Mouse (Mus musculus) hindbrain, embryonic 14.5 days (tissue): Measurements from ENCODE around the gene Lzts2. TPM values are rescaled to one million over a fixed set of nuclear protein-coding genes. Genes with fewer than 3 reads are reported as not detected.

Source experiments
- ATAC-seq: fragments of 200-750 bp; cut with Nextera tagmentation; 2 replicates; pipeline ENCODE4 v1.8.0; 2017; ENCODE audit warnings: moderate number of reproducible peaks, mild to moderate bottlenecking, moderate TSS enrichment, moderate library complexity; ENCODE audit not compliant: low FRiP score
- DNase-seq: peaks from one replicate; pipeline ENCODE4 v3.0.0-alpha.2; 2015; ENCODE audit warnings: low spot score
- H3K27ac ChIP-seq: fragments of 300-500 bp; sonication (generic); 2 replicates; pipeline ENCODE4 v1.5.1; 2014; ENCODE audit warnings: mild to moderate bottlenecking, moderate library complexity
- H3K27me3 ChIP-seq: fragments of 300-500 bp; sonication (generic); 2 replicates; pipeline ENCODE4 v1.6.1; 2014; ENCODE audit warnings: mild to moderate bottlenecking, low read length, mixed read lengths; ENCODE audit not compliant: control insufficient read depth, insufficient read depth
- H3K36me3 ChIP-seq: fragments of 300-500 bp; sonication (generic); replicated peaks from 2 replicates; pipeline ENCODE4 v1.6.1; 2014; ENCODE audit not compliant: control insufficient read depth, insufficient read depth
- H3K4me1 ChIP-seq: fragments of 300-500 bp; sonication (generic); replicated peaks from 2 replicates; pipeline ENCODE4 v1.6.1; 2014; ENCODE audit warnings: antibody characterized with exemption, low read length, mixed read lengths; ENCODE audit not compliant: control insufficient read depth, insufficient read depth
- H3K4me2 ChIP-seq: fragments of 300-500 bp; sonication (generic); replicated peaks from 2 replicates; pipeline ENCODE4 v1.6.1; 2014; ENCODE audit warnings: mild to moderate bottlenecking, moderate library complexity
- H3K4me3 ChIP-seq: fragments of 300-500 bp; sonication (generic); replicated peaks from 2 replicates; pipeline ENCODE4 v1.5.1; 2014; ENCODE audit warnings: mild to moderate bottlenecking, low read length
- H3K9ac ChIP-seq: fragments of 300-500 bp; sonication (generic); 2 replicates; pipeline ENCODE4 v1.6.1; 2014
- H3K9me3 ChIP-seq: fragments of 300-500 bp; sonication (generic); 2 replicates; pipeline ENCODE4 v1.6.1; 2016; ENCODE audit warnings: low read length; ENCODE audit not compliant: control insufficient read depth
- WGBS: fragments of 180-500 bp; shearing (Covaris S2); extraction: QIAGEN DNeasy Blood & Tissue Kit; methylation state at CpG from one replicate; pipeline ENCODE4 v1.1.7; 2014; 5-methylcytosine and 5-hydroxymethylcytosine counted together
- polyA plus RNA-seq: library from polyadenylated mRNA; unstranded; fragments of >200 nt; fragmentation: Nextera tagmentation; extraction: Ambion mirVana; gene quantifications from 2 replicates; pipeline ENCODE4 v1.2.1, GENCODE M21; 2014

Lzts2 gene
- polyA plus RNA-seq, result 18.8 and 20.1 TPM in 2 replicates

- H3K27me3 ChIP-seq, result no peaks in the 10 kb centered on the region
- peak within 1 kb of the TSS; percentile 29 for H3K4me3 ChIP-seq
- WGBS, result 17% methylated on average over 10 of the region's 10 CpGs
- DNase-seq (no peak), ATAC-seq (no peak)
- peak within 1 kb of the TSS; percentile 74 for H3K4me2 ChIP-seq
- peaks cover 22% of the 10 kb centered on the region for H3K36me3 ChIP-seq
- H3K27ac ChIP-seq, result no peak within 1 kb of the TSS
- peaks cover 28% of the 10 kb centered on the region for H3K4me1 ChIP-seq
- peak within 1 kb of the TSS; percentile 48; the same call in 1 of the 2 replicates for H3K9ac ChIP-seq
- no peaks in the 10 kb centered on the region for H3K9me3 ChIP-seq
Observed at GRCm38 (mm10) chr19:45014335-45014971, at the start of gene Lzts2. Lzts2 (plus strand) TSS chr19:45014414.

DNA sequence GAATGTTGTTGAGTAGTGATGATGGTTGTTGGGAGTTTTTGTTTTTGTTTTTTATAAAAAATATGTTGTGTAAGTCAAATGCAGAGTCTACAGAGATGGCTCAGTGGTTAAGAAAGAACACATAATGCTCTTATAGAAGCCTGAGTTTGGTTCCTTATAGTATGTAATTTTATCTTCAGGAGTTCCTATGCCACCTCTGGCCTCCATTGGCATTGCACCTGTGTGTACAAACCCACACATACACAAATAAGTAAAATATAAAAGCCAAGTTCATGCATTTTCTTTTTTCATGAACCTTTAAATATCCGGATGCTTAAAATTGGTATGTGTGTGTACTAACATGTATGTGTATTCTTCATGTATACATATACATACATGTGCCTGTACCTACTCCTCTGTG lies 48.2 kb upstream of the Lzts2 start:
- H3K36me3 ChIP-seq, result peaks cover 93% of the 10 kb centered on the region
- no peaks in the 10 kb centered on the region for H3K27me3 ChIP-seq
- no peak overlapping the region for H3K9ac ChIP-seq
- no peak overlapping the region for H3K4me2 ChIP-seq
- H3K27ac ChIP-seq, result no peak overlapping the region
- no peak overlapping the region for H3K4me3 ChIP-seq
- H3K4me1 ChIP-seq, result no peaks in the 10 kb centered on the region
- WGBS, result 98% methylated on average over 1 of the region's 1 CpGs
- ATAC-seq (no peak), DNase-seq (no peak)
- no peaks in the 10 kb centered on the region for H3K9me3 ChIP-seq

DNA sequence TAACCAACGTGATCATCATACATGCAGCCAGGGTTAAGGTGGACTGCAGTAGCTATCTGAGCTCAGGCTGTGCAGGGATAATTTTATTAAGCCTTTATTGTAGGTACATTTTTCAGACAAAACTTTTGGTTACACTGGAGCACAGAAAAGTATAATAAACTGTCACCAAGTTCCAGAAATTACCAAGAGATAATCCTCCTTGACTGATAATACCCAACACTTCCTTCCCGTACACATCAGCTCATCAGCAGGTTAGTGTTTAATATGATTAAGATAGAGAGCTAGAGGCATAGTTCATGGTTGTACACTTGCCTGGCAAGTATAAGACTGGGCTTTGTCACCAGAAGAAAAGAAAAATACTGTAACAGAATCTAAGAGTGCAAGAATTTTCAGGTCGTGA lies 45.9 kb upstream of the Lzts2 start:
- Histone ChIP-seq H3K36me3 (peaks cover 93% of the 10 kb centered on the region), H3K27ac (no peak overlapping the region), H3K9me3 (no peaks in the 10 kb centered on the region), H3K4me1 (no peaks in the 10 kb centered on the region), H3K9ac (no peak overlapping the region), H3K4me2 (no peak overlapping the region), H3K4me3 (no peak overlapping the region), H3K27me3 (no peaks in the 10 kb centered on the region)
- WGBS, result 93% methylated on average over 3 of the region's 3 CpGs
- ATAC-seq (no peak), DNase-seq (no peak)

DNA sequence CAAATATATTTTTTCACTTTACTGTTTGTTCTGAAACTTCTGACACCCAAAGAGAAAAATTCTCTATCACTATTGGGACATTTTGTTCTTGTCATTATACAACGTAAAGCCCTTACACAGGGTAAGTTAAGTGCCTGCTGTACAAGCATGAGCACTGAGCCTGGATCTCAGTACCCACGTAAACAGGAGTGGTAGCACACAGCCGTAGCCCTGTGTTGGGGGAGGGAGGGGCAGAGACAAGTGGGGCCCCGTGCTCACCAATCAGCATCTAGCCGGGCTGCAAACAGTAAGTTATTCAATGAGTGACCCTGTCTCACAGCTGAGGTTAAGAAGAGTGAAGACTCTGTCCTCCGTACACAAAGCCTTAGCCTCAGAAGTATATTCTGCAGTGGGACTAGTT lies 37.6 kb upstream of the Lzts2 start:
- H3K4me2 ChIP-seq, result no peak overlapping the region
- ATAC-seq (no peak), DNase-seq (no peak)
- WGBS, result 79% methylated on average over 6 of the region's 6 CpGs
- H3K9me3 ChIP-seq, result no peaks in the 10 kb centered on the region
- H3K36me3 ChIP-seq, result peaks cover 97% of the 10 kb centered on the region
- no peaks in the 10 kb centered on the region for H3K4me1 ChIP-seq
- no peak overlapping the region for H3K27ac ChIP-seq
- no peaks in the 10 kb centered on the region for H3K27me3 ChIP-seq
- no peak overlapping the region for H3K4me3 ChIP-seq
- no peak overlapping the region for H3K9ac ChIP-seq

GRCm38 (mm10) chr19:44977148-44977547 lies 37.1 kb upstream of the Lzts2 start:
- no peak overlapping the region for H3K27ac ChIP-seq
- ATAC-seq (no peak), DNase-seq (no peak)
- 92% methylated on average over 6 of the region's 6 CpGs for WGBS
- H3K9me3 ChIP-seq, result no peaks in the 10 kb centered on the region
- H3K9ac ChIP-seq, result no peak overlapping the region
- H3K36me3 ChIP-seq, result peaks cover 97% of the 10 kb centered on the region
- H3K4me3 ChIP-seq, result no peak overlapping the region
- H3K27me3 ChIP-seq, result no peaks in the 10 kb centered on the region
- H3K4me2 ChIP-seq, result no peak overlapping the region
- no peaks in the 10 kb centered on the region for H3K4me1 ChIP-seq

DNA sequence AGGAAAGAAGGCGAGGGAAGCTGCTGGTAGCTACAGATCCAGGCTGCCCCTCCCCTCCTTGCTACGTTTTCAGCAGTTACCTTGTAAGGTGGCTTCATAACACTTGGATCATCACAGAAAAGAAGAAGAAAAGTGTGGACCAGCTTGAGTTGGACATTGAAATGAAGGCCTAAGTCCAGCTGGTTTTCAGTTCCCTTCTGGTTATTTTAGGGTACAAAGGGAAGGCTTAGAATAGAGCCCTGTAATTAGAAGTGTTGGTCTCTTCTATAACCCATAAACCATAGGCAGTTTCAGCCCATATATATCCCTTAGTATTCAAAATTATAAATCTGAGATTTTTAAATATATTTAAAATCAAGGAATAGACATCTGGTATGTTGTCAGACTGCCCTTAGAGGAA lies 33.4 kb upstream of the Lzts2 start:
- Histone ChIP-seq H3K27me3 (no peaks in the 10 kb centered on the region), H3K9me3 (no peaks in the 10 kb centered on the region), H3K9ac (no peak overlapping the region), H3K36me3 (peaks cover 67% of the 10 kb centered on the region), H3K4me3 (no peak overlapping the region), H3K27ac (no peak overlapping the region), H3K4me2 (no peak overlapping the region), H3K4me1 (no peaks in the 10 kb centered on the region)
- WGBS, result 96% methylated on average over 2 of the region's 2 CpGs
- no peak for DNase-seq
- ATAC-seq, result no peak

DNA sequence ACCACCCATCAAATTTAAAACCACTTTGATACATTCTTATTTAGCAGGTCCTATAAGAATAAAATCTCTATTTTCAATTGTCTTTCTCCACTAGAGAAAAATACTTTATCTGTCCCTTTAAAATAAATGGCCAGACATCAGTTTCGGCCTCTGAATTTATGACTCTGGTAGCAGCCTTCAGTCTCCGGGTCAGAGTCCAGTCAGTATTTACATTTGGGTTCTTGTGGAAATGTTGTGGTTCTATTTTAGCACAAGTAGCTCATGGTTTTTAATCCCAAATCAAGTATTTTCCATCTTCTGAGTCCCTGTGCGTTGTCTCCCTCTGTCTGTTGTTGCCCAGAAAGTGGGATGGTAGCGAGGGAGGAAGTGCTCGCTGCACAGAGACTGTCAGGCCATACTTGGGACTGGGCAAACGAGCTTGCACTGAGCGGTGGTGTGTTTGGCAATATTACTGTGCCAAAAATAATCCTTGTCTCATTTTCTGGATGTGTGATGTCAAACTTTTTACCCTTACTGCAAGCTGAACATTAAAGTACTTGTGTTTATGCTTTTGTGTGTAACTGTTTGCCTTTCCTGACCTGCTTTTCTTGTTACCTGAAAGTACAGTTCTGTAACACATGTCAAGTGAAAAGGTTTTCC lies 31.6 kb upstream of the Lzts2 start:
- 93% methylated on average over 7 of the region's 7 CpGs for WGBS
- DNase-seq (no peak), ATAC-seq (no peak)
- H3K4me2 ChIP-seq, result no peak overlapping the region
- H3K27ac ChIP-seq, result no peak overlapping the region
- H3K27me3 ChIP-seq, result no peaks in the 10 kb centered on the region
- H3K4me3 ChIP-seq, result no peak overlapping the region
- no peaks in the 10 kb centered on the region for H3K4me1 ChIP-seq
- H3K9me3 ChIP-seq, result no peaks in the 10 kb centered on the region
- peaks cover 49% of the 10 kb centered on the region for H3K36me3 ChIP-seq
- no peak overlapping the region for H3K9ac ChIP-seq

DNA sequence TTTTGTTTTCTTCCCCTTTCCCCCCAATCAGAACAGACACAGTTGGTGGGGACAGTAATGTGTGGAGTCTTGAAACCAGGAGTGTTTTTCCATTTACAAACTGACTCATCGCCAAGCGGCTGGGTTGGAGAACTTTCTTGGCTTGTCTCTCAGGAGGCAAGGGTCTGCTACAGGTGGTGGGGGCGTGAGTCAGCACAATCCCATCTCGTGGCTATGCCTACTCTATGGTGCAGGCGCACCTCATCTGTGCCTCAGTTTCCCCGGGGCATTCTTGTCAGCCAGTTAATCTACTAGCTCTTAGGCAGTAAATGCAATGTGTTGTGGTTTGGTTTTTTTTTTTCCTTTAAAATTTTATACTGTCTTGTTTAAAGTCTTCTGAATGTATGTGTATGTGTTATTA lies 30.8 kb upstream of the Lzts2 start:
- Histone ChIP-seq H3K27me3 (no peaks in the 10 kb centered on the region), H3K4me1 (peaks cover 2% of the 10 kb centered on the region; the same call in 1 of the 2 replicates), H3K4me3 (no peak overlapping the region), H3K9ac (no peak overlapping the region), H3K4me2 (no peak overlapping the region), H3K9me3 (no peaks in the 10 kb centered on the region), H3K27ac (no peak overlapping the region), H3K36me3 (peaks cover 41% of the 10 kb centered on the region)
- DNase-seq (no peak), ATAC-seq (no peak)
- 95% methylated on average over 6 of the region's 6 CpGs for WGBS

DNA sequence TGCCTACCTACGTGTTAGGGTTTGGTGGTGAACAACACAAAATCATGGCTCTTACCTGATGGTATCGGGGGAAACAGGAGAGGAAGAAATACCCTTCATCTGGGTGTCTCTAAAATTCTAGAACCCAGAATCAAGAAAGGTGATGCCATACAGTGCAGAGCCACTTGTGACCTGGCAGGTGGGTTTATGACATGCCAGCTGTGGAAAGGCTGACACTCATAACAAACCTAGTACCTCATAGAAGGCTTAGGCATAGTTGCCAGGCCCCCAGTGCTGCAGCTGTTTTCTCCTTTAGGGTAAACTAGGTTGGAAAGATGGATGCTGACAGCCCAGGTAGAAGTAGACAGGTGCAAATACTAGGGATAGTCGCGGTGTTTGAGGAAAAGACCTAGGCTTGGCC lies 29.8 kb upstream of the Lzts2 start:
- Histone ChIP-seq H3K27ac (no peak overlapping the region), H3K9ac (no peak overlapping the region), H3K4me3 (no peak overlapping the region), H3K4me1 (peaks cover 6% of the 10 kb centered on the region; the same call in 1 of the 2 replicates), H3K9me3 (no peaks in the 10 kb centered on the region), H3K36me3 (peaks cover 31% of the 10 kb centered on the region), H3K4me2 (no peak overlapping the region), H3K27me3 (no peaks in the 10 kb centered on the region)
- DNase-seq (no peak), ATAC-seq (no peak)
- WGBS, result 94% methylated on average over 4 of the region's 4 CpGs
